17 mouse cellular contexts compared by ENCODE assay signal in genomic region chr9:105254076-105254475, GRCm38 (mm10).
"Had no signal": no experiment of that assay in that cellular context is flagged by ENCODE, and none has a peak within 500 bp of the region (broad histone marks: within the 10 kb centered on the region; RNA-seq: fewer than 3 reads in every experiment).

No protein-coding gene starts in this region.

- H3K27ac ChIP-seq: lung, embryonic 15.5 days; macrophage; midbrain, embryonic 13.5 days; midbrain, embryonic 15.5 days; neural tube, embryonic 12.5 days; stomach, embryonic 15.5 days; stomach, postnatal 0 days had no signal

- H3K4me1 ChIP-seq: lung, embryonic 15.5 days; megakaryocyte, embryonic 14.5 days; stomach, embryonic 15.5 days had no signal

- H3K9me3 ChIP-seq: lung, embryonic 15.5 days; midbrain, embryonic 13.5 days; midbrain, embryonic 15.5 days; neural tube, embryonic 12.5 days; stomach, embryonic 15.5 days had no signal

- H3K9ac ChIP-seq: lung, embryonic 15.5 days; midbrain, embryonic 13.5 days; midbrain, embryonic 15.5 days; neural tube, embryonic 12.5 days; stomach, embryonic 15.5 days had no signal

- H3K36me3 ChIP-seq: lung, embryonic 15.5 days; midbrain, embryonic 13.5 days; midbrain, embryonic 15.5 days; neural tube, embryonic 12.5 days; stomach, embryonic 15.5 days had no signal

- DNase-seq: lung, adult 2 months; lung, postnatal 14 days; lung, postnatal 36 days; right cerebral cortex, postnatal 14 days; thymus, adult 2 months; thymus, postnatal 25 days; thymus, postnatal 4 days had no signal

- ATAC-seq: lung, postnatal 0 days; midbrain, embryonic 13.5 days; midbrain, embryonic 15.5 days had no signal

- H3K4me3 ChIP-seq: lung, embryonic 15.5 days; megakaryocyte, embryonic 14.5 days; midbrain, embryonic 13.5 days; midbrain, embryonic 15.5 days; neural tube, embryonic 12.5 days; stomach, embryonic 15.5 days had no signal

- H3K4me2 ChIP-seq: lung, embryonic 15.5 days; midbrain, embryonic 11.5 days; midbrain, embryonic 13.5 days; midbrain, embryonic 15.5 days; neural tube, embryonic 12.5 days; stomach, embryonic 15.5 days had no signal

- H3K27me3 ChIP-seq: lung, embryonic 15.5 days; megakaryocyte, embryonic 14.5 days; midbrain, embryonic 13.5 days; midbrain, embryonic 15.5 days; neural tube, embryonic 12.5 days; stomach, embryonic 15.5 days had no signal
